Mouse (Mus musculus) E14TG2a.4 (cell line): ENCODE data around the gene Zfp239.

Experiments
- CTCF ChIP-seq: conservative IDR thresholded peaks from 2 replicates; pipeline ENCODE4 v1.5.1; 2014; ENCODE audit warnings: low read length
- NANOG ChIP-seq: IDR thresholded peaks from 2 replicates; pipeline ENCODE4 v1.6.1; 2014; ENCODE audit warnings: borderline replicate concordance, low read length, mixed read lengths
- POU5F1 ChIP-seq: IDR thresholded peaks from 2 replicates; pipeline ENCODE4 v1.6.1; 2014; ENCODE audit warnings: low read length, borderline replicate concordance

DNA sequence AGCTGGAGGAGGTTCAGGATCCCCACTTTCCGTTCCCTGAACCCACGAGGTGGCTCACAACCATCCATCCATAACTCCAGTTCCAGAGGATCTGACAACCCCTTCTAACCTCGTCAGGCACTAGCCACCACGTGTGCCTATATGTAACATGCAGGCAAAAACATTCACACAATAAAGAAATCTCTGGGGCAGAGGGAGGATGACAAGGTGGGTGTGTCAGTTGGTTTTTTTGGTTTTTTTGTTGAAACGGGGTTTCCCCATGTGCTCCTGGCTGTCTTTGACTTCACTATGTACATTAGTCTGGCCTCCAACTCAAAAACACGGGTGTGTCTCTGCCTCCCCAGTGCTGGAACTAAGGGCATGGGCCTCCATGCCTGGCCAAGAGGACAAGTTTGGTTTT, 28.4 kb downstream of the Zfp239 start:
- no peak for TF ChIP-seq CTCF
- no peak for TF ChIP-seq NANOG
- TF ChIP-seq POU5F1 = no peak
